Mouse (Mus musculus) neutrophil, adult 65 days (primary cell): ENCODE measurements around the gene Tfdp2. TPM values are rescaled to one million over a fixed set of nuclear protein-coding genes. Genes with fewer than 3 reads are reported as not detected.

Experiments used
- total RNA-seq: library from RNA; stranded (reverse); gene quantifications from 2 replicates; pipeline ENCODE4 v1.2.4, GENCODE M21; 2023

Tfdp2 gene
- 6.1 and 6.9 TPM in 2 replicates for total RNA-seq

DNA sequence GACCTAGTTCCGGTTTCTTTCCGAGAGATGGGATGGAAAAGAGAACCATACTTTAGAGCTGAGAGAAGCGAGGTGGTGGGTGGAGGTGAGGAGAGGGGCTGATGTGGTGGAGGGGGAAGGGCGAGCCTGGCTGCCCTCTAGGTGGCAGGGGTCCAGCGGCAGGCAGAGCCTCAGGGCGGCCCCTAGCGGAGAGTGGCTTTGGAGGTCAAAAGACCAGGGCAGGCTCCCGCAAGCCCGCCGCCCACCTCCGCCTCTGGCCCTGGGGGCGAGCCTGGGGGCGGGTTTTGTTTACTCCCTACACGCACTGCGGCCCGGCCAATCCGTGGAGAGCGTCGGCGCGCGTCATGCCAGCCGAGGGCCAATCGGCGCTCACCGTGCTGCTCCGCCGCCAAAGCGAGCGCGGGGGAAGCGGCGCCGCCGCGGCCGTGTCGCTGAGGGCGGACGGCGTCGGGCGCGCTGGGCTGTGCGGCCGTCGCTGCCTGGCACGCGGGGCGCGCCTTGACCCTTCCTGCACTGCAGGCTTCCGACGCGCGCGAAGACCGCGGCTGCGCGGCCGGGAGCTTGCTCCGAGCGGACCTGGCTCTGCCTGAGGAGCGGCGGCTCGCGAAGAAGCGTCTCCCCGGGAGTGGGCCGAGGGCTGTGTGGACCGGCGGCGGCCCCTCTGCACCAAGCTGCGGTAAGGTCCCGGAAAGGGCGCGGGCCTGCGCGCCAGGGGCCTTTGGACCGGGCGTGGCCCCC, at the start of gene Tfdp2:
Gene Tfdp2, plus strand, starts transcription at position 391 of the 738 bp plus-strand sequence.

DNA sequence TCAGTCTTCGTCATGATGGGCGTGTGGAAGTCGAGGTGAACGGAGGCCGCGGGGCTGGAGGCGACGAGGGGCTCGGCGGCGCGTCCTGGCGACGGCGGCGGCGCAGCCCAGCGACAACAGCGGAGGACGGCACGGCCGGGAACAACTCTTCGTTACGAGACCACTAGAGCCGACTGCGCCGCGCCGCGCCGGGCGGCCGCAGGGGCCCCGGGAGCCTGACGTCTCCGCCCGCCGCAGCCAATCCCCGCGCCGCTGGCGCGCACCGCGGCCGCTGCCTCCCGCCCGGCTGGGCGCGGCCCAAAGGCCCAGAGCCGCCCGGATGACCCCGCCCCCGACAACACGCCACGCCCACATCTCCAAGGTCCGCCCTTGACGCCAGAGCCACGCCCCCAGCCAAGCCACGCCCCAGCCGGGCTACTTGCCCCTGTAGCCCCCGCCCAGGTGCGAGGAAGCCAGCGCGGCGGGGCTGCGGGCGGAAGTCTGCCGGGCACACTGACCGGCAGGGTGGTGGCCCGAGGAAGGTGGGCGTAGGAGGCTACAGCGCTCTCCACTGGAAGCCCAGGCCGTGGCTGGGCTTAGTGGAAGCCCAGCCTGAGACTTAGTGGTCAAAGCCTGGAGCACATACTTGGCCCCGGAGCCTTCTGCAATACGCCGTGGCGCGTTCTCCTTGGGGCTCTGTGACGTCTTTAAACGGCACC, 168.2 kb downstream of the Tfdp2 start, which contains the start of gene Atp1b3:
Gene Atp1b3, minus strand, starts transcription at position 302 of the 698 bp plus-strand sequence.

Other genes with a start within 250 kb of the Tfdp2 start
- gene Xrn1, start 241.5 kb upstream of the Tfdp2 start, total RNA-seq = 26.2 and 30.4 TPM in 2 replicates
- gene Gk5, start 76.9 kb upstream of the Tfdp2 start, total RNA-seq = 13.7 and 14.6 TPM in 2 replicates
- 137 and 196 TPM in 2 replicates for gene Atp1b3, start 168.2 kb downstream of the Tfdp2 start, total RNA-seq